Mouse (Mus musculus) C2C12 (cell line): Measurements from ENCODE around the gene Abce1. TPM values are rescaled to one million over a fixed set of nuclear protein-coding genes. Genes with fewer than 3 reads are reported as not detected.

Source experiments
- H3K27me3 ChIP-seq: one replicate; pipeline ENCODE4 v1.6.1; 2011; ENCODE audit not compliant: control insufficient read depth, insufficient read depth, insufficient read length
- H3K36me3 ChIP-seq: one replicate; pipeline ENCODE4 v1.6.1; 2011; ENCODE audit not compliant: control insufficient read depth, insufficient read depth
- H3K4me3 ChIP-seq: one replicate; pipeline ENCODE4 v1.5.1; 2011; ENCODE audit warnings: mild to moderate bottlenecking, control low read depth; ENCODE audit not compliant: poor library complexity, insufficient read depth, severe bottlenecking
- H3K79me2 ChIP-seq: one replicate; pipeline ENCODE4 v1.6.1; 2011; ENCODE audit not compliant: control insufficient read depth, insufficient read depth
- H3K79me3 ChIP-seq: one replicate; pipeline ENCODE4 v1.6.1; 2011; ENCODE audit warnings: low read depth, control low read depth
- H3ac ChIP-seq: one replicate; pipeline ENCODE3; 2011; ENCODE audit warnings: low read depth; ENCODE audit not compliant: control insufficient read depth, insufficient read length
- CEBPB ChIP-seq: IDR thresholded peaks from one replicate; pipeline ENCODE4 v1.6.1; 2011; ENCODE audit warnings: low read depth, mild to moderate bottlenecking, control low read depth, moderate library complexity
- CTCF ChIP-seq: IDR thresholded peaks from one replicate; pipeline ENCODE4 v1.5.1; 2011; ENCODE audit not compliant: control insufficient read depth, insufficient read depth, insufficient read length
- FOSL1 ChIP-seq: IDR thresholded peaks from one replicate; pipeline ENCODE4 v1.8.0; 2011; ENCODE audit warnings: mild to moderate bottlenecking, low read length; ENCODE audit not compliant: poor library complexity, insufficient read depth, severe bottlenecking
- MAX ChIP-seq: IDR thresholded peaks from one replicate; pipeline ENCODE4 v1.6.1; 2011; ENCODE audit warnings: mild to moderate bottlenecking, control low read depth
- MYOD1 ChIP-seq: IDR thresholded peaks from one replicate; pipeline ENCODE4 v1.6.1; 2011; ENCODE audit warnings: low read depth; ENCODE audit not compliant: control insufficient read depth, insufficient read length
- MYOG ChIP-seq: IDR thresholded peaks from one replicate; pipeline ENCODE4 v1.6.1; 2011; ENCODE audit not compliant: control insufficient read depth, insufficient read length; ENCODE audit errors: extremely low read depth
- USF1 ChIP-seq: IDR thresholded peaks from one replicate; pipeline ENCODE4 v1.6.1; 2011; ENCODE audit warnings: low read depth, mild to moderate bottlenecking, control low read depth, moderate library complexity
- polyA plus RNA-seq: library from polyadenylated mRNA; unstranded; fragments of >200 nt; fragmentation: generic; extraction: Trizol; gene quantifications from one replicate; pipeline ENCODE4 v1.2.1, GENCODE M21; 2012; ENCODE audit warnings: missing spikeins

Gene Abce1
- polyA plus RNA-seq, 1 experiment = 34.5 TPM

GRCm38 (mm10) chr8:79727900-79728299, 16.4 kb upstream of the Abce1 start:
- Histone ChIP-seq H3K27me3 (no peaks in the 10 kb centered on the region), H3ac (no peak overlapping the region), H3K79me2 (no peaks in the 10 kb centered on the region), H3K36me3 (peaks cover 7% of the 10 kb centered on the region), H3K4me3 (no peak overlapping the region), H3K79me3 (no peaks in the 10 kb centered on the region)
- TF ChIP-seq MAX = no peak

GRCm38 (mm10) chr8:79724589-79724988, 13.0 kb upstream of the Abce1 start:
- TF ChIP-seq CEBPB (no peak), CTCF (no peak), MYOG (no peak), MYOD1 (no peak), FOSL1 (no peak), MAX (no peak), USF1 (no peak)
- H3K79me3 ChIP-seq = no peaks in the 10 kb centered on the region
- H3ac ChIP-seq = no peak overlapping the region
- H3K36me3 ChIP-seq = peaks cover 24% of the 10 kb centered on the region
- no peaks in the 10 kb centered on the region for H3K27me3 ChIP-seq
- no peaks in the 10 kb centered on the region for H3K79me2 ChIP-seq
- no peak overlapping the region for H3K4me3 ChIP-seq

- Histone ChIP-seq H3K4me3 (no peak overlapping the region), H3K36me3 (peaks cover 24% of the 10 kb centered on the region), H3K27me3 (no peaks in the 10 kb centered on the region), H3K79me2 (no peaks in the 10 kb centered on the region), H3K79me3 (no peaks in the 10 kb centered on the region), H3ac (no peak overlapping the region)
- TF ChIP-seq USF1 (no peak), MAX (no peak), CTCF (no peak), CEBPB (no peak), FOSL1 (no peak), MYOD1 (no peak), MYOG (no peak)
Measured at GRCm38 (mm10) chr8:79723308-79723707, 11.8 kb upstream of the Abce1 start.

GRCm38 (mm10) chr8:79721537-79721936, 10.0 kb upstream of the Abce1 start:
- TF ChIP-seq USF1 = no peak
- no peak for TF ChIP-seq CTCF
- TF ChIP-seq CEBPB = no peak
- TF ChIP-seq MYOG = no peak
- no peak for TF ChIP-seq MAX
- TF ChIP-seq MYOD1 = no peak
- TF ChIP-seq FOSL1 = no peak
- H3K79me2 ChIP-seq = no peaks in the 10 kb centered on the region

GRCm38 (mm10) chr8:79712676-79713075, 1.1 kb upstream of the Abce1 start:
- Histone ChIP-seq H3K27me3 (no peaks in the 10 kb centered on the region), H3K79me3 (peaks cover 44% of the 10 kb centered on the region), H3ac (no peak overlapping the region), H3K36me3 (peaks cover 21% of the 10 kb centered on the region), H3K4me3 (no peak overlapping the region), H3K79me2 (peaks cover 56% of the 10 kb centered on the region)
- TF ChIP-seq CTCF (no peak), MYOD1 (no peak), MAX (no peak), USF1 (no peak), CEBPB (no peak), FOSL1 (no peak), MYOG (no peak)

More at GRCm38 (mm10) chr8:79721537-79721936, 10.0 kb upstream of the Abce1 start:
- Histone ChIP-seq H3ac (no peak overlapping the region), H3K4me3 (no peak overlapping the region), H3K79me3 (no peaks in the 10 kb centered on the region), H3K36me3 (peaks cover 24% of the 10 kb centered on the region), H3K27me3 (no peaks in the 10 kb centered on the region)

- Histone ChIP-seq H3K36me3 (peaks cover 65% of the 10 kb centered on the region), H3ac (no peak overlapping the region), H3K79me3 (peaks cover 55% of the 10 kb centered on the region), H3K4me3 (no peak overlapping the region), H3K79me2 (peaks cover 79% of the 10 kb centered on the region), H3K27me3 (no peaks in the 10 kb centered on the region)
- no peak for TF ChIP-seq MYOD1
- TF ChIP-seq USF1 = no peak
- TF ChIP-seq CTCF = no peak
- no peak for TF ChIP-seq MYOG
- no peak for TF ChIP-seq CEBPB
- TF ChIP-seq FOSL1 = no peak
- TF ChIP-seq MAX = no peak
Measured at GRCm38 (mm10) chr8:79706687-79707086, 4.9 kb downstream of the Abce1 start.
